Mouse (Mus musculus) embryonic fibroblast, embryonic 13.5 days (primary cell): Measurements from ENCODE around the gene Npas3.

Experiments
- CTCF ChIP-seq: IDR thresholded peaks from 2 replicates; pipeline ENCODE4 v1.5.1; 2011; ENCODE audit warnings: mild to moderate bottlenecking, control low read depth, low read length, moderate library complexity, borderline replicate concordance; ENCODE audit not compliant: insufficient read depth
- POLR2A ChIP-seq: IDR thresholded peaks from 2 replicates; pipeline ENCODE4 v1.6.1; 2011; ENCODE audit warnings: low read depth, mild to moderate bottlenecking, control low read depth, low read length, moderate library complexity

- TF ChIP-seq CTCF, result no peak
- no peak for TF ChIP-seq POLR2A
Measured at GRCm38 (mm10) chr12:53992411-53992810, 743.9 kb downstream of the Npas3 start.
